Mouse (Mus musculus) liver, embryonic 14.5 days (tissue): Measurements from ENCODE around the gene Kank1.

Source experiments
- CTCF ChIP-seq: IDR thresholded peaks from 2 replicates; pipeline ENCODE4 v1.5.1; 2016; ENCODE audit warnings: antibody characterized with exemption, low read depth, control low read depth
- EP300 ChIP-seq: IDR thresholded peaks from 2 replicates; pipeline ENCODE4 v1.6.1; 2016; ENCODE audit warnings: antibody characterized with exemption, low read depth

DNA sequence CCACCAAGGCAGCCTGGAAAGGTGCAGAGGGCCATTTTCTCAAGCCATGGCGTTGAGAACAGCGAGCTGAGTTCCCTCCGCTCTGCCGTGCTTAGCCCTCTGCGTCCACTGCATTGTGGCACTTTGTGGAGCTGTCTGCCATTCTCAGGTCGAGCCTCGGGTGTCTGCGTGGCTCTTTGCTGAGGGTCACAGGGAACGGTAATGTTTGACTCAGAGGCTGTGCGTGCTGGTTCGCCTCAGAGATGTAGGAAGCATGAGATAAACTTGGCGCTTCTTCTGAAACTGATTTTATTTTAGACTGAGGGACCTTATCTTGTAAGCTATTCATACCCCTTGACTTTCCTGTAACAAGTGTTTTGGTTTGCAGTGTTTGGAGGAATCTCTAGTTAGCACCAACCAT, 72.0 kb downstream of the Kank1 start:
- TF ChIP-seq CTCF: no peak
- TF ChIP-seq EP300: no peak
